Mouse (Mus musculus): ENCODE measurements around the gene Ehd1.

Gene Ehd1

GRCm38 (mm10) chr19:6260428-6260827, 16.1 kb upstream of the Ehd1 start:
- in situ Hi-C loops (cut with MboI, MseI), result loop anchor here (5.0 kb wide), 2 partner anchors 47 to 77 kb away; partner anchors contain the start of gene Cdc42bpg (in 1 of the 2)

GRCm38 (mm10) chr19:6260946-6261345, 15.6 kb upstream of the Ehd1 start:
- in situ Hi-C loops (cut with MboI, MseI), result loop anchor here (5.0 kb wide), 2 partner anchors 46 to 76 kb away; partner anchors contain the start of gene Cdc42bpg (in 1 of the 2)

- in situ Hi-C loops (cut with MboI, MseI), result loop anchor here (5.0 kb wide), 2 partner anchors 46 to 76 kb away; partner anchors contain the start of gene Cdc42bpg (in 1 of the 2)
Measured at GRCm38 (mm10) chr19:6261379-6261778, 15.1 kb upstream of the Ehd1 start.

- in situ Hi-C loops (cut with MboI, MseI), result loop anchor here (5.0 kb wide), 2 partner anchors 45 to 75 kb away; partner anchors contain the start of gene Cdc42bpg (in 1 of the 2)
Measured at GRCm38 (mm10) chr19:6262222-6262621, 14.3 kb upstream of the Ehd1 start.

- in situ Hi-C loops (cut with MboI, MseI), result loop anchor here (5.0 kb wide), 2 partner anchors 44 to 74 kb away; partner anchors contain the start of gene Cdc42bpg (in 1 of the 2)
Measured at GRCm38 (mm10) chr19:6262839-6263433, 13.6 kb upstream of the Ehd1 start.

- in situ Hi-C loops (cut with MboI, MseI), result loop anchor here (5.0 kb wide), 2 partner anchors 43 to 73 kb away; partner anchors contain the start of gene Cdc42bpg (in 1 of the 2)
Measured at GRCm38 (mm10) chr19:6264200-6264599, 12.3 kb upstream of the Ehd1 start.

- in situ Hi-C loops (cut with MboI, MseI), result loop anchor here (5.0 kb wide), 2 partner anchors 42 to 72 kb away; partner anchors contain the start of gene Cdc42bpg (in 1 of the 2)
Measured at GRCm38 (mm10) chr19:6264945-6265344, 11.6 kb upstream of the Ehd1 start.

GRCm38 (mm10) chr19:6265727-6266182, 10.8 kb upstream of the Ehd1 start:
- in situ Hi-C loops (cut with MboI, MseI), result no loop called here

- in situ Hi-C loops (cut with MboI, MseI), result no loop called here
Measured at GRCm38 (mm10) chr19:6267306-6268169, 9.0 kb upstream of the Ehd1 start.

GRCm38 (mm10) chr19:6268170-6268528, 8.4 kb upstream of the Ehd1 start:
- in situ Hi-C loops (cut with MboI, MseI), result no loop called here

- in situ Hi-C loops (cut with MboI, MseI), result no loop called here
Measured at GRCm38 (mm10) chr19:6268670-6269132, 7.8 kb upstream of the Ehd1 start.

GRCm38 (mm10) chr19:6269798-6270475, 6.6 kb upstream of the Ehd1 start:
- in situ Hi-C loops (cut with MboI, MseI), result loop anchor here in 1 of 2 experiments (5.0 kb wide), 1 partner anchor 37 kb away; the partner anchor contains the start of gene Cdc42bpg

- in situ Hi-C loops (cut with MboI, MseI), result loop anchor here in 1 of 2 experiments (5.0 kb wide), 1 partner anchor 37 kb away; the partner anchor contains the start of gene Cdc42bpg
Measured at GRCm38 (mm10) chr19:6270661-6271060, 5.9 kb upstream of the Ehd1 start.

- in situ Hi-C loops (cut with MboI, MseI), result loop anchor here in 1 of 2 experiments (5.0 kb wide), 1 partner anchor 36 kb away; the partner anchor contains the start of gene Cdc42bpg
Measured at GRCm38 (mm10) chr19:6271206-6271605, 5.3 kb upstream of the Ehd1 start.

GRCm38 (mm10) chr19:6272053-6272452, 4.5 kb upstream of the Ehd1 start:
- in situ Hi-C loops (cut with MboI, MseI), result loop anchor here in 1 of 2 experiments (5.0 kb wide), 1 partner anchor 35 kb away; the partner anchor contains the start of gene Cdc42bpg

GRCm38 (mm10) chr19:6272738-6273137, 3.8 kb upstream of the Ehd1 start:
- in situ Hi-C loops (cut with MboI, MseI), result loop anchor here in 1 of 2 experiments (5.0 kb wide), 1 partner anchor 35 kb away; the partner anchor contains the start of gene Cdc42bpg

- in situ Hi-C loops (cut with MboI, MseI), result loop anchor here in 1 of 2 experiments (5.0 kb wide), 1 partner anchor 34 kb away; the partner anchor contains the start of gene Cdc42bpg
Measured at GRCm38 (mm10) chr19:6273592-6273991, 2.9 kb upstream of the Ehd1 start.

GRCm38 (mm10) chr19:6273998-6274608, 2.4 kb upstream of the Ehd1 start:
- in situ Hi-C loops (cut with MboI, MseI), result loop anchor here in 1 of 2 experiments (5.0 kb wide), 1 partner anchor 33 kb away; the partner anchor contains the start of gene Cdc42bpg

- in situ Hi-C loops (cut with MboI, MseI), result no loop called here
Measured at GRCm38 (mm10) chr19:6275740-6276389, 660 bp upstream of the Ehd1 start.

Data from T-helper 17 cell (primary cell).